Mouse (Mus musculus) embryonic facial prominence, embryonic 14.5 days (tissue): ENCODE data around the gene Hlcs. TPM values are rescaled to one million over a fixed set of nuclear protein-coding genes. Genes with fewer than 3 reads are reported as not detected.
A peak's percentile ranks its signal among the peaks of the same experiment; 100 is the strongest.

Experiments
- ATAC-seq: fragments of 200-750 bp; cut with Nextera tagmentation; 2 replicates; pipeline ENCODE4 v1.8.0; 2017; ENCODE audit warnings: low read depth, moderate number of reproducible peaks, moderate TSS enrichment
- DNase-seq: peaks from one replicate; pipeline ENCODE4 v3.0.0-alpha.2; 2015; ENCODE audit warnings: low spot score
- H3K27ac ChIP-seq: fragments of 300-500 bp; sonication (generic); replicated peaks from 2 replicates; pipeline ENCODE4 v1.5.1; 2014; ENCODE audit warnings: low read depth, mild to moderate bottlenecking, low read length, moderate library complexity
- H3K27me3 ChIP-seq: fragments of 300-500 bp; sonication (generic); replicated peaks from 2 replicates; pipeline ENCODE4 v1.6.1; 2014; ENCODE audit warnings: low read length; ENCODE audit not compliant: control insufficient read depth, insufficient read depth
- H3K36me3 ChIP-seq: fragments of 300-500 bp; sonication (generic); 2 replicates; pipeline ENCODE4 v1.6.1; 2014; ENCODE audit warnings: low read length, mixed read lengths; ENCODE audit not compliant: control insufficient read depth, insufficient read depth
- H3K4me1 ChIP-seq: fragments of 300-500 bp; sonication (generic); 2 replicates; pipeline ENCODE4 v1.6.1; 2014; ENCODE audit warnings: antibody characterized with exemption, low read length; ENCODE audit not compliant: control insufficient read depth, insufficient read depth
- H3K4me2 ChIP-seq: fragments of 300-500 bp; sonication (generic); 2 replicates; pipeline ENCODE4 v1.6.1; 2014; ENCODE audit warnings: low read depth, mild to moderate bottlenecking, low read length, moderate library complexity, mixed read lengths
- H3K4me3 ChIP-seq: fragments of 300-500 bp; sonication (generic); 2 replicates; pipeline ENCODE4 v1.5.1; 2014; ENCODE audit warnings: low read depth, mild to moderate bottlenecking, low read length
- H3K9ac ChIP-seq: fragments of 300-500 bp; sonication (generic); 2 replicates; pipeline ENCODE4 v1.6.1; 2014; ENCODE audit warnings: low read depth, mild to moderate bottlenecking, low read length, moderate library complexity, mixed read lengths
- H3K9me3 ChIP-seq: fragments of 300-500 bp; sonication (generic); 2 replicates; pipeline ENCODE4 v1.6.1; 2016; ENCODE audit warnings: low read length; ENCODE audit not compliant: control insufficient read depth
- whole genome bisulfite sequencing: fragments of 180-500 bp; shearing (Covaris S2); extraction: QIAGEN DNeasy Blood & Tissue Kit; methylation state at CpG from one replicate; pipeline ENCODE4 v1.1.7; 2014; 5-methylcytosine and 5-hydroxymethylcytosine counted together
- polyA plus RNA-seq: library from polyadenylated mRNA; unstranded; fragments of >200 nt; fragmentation: Nextera tagmentation; extraction: Ambion mirVana; gene quantifications from 2 replicates; pipeline ENCODE4 v1.2.1, GENCODE M21; 2014

The Hlcs gene
- polyA plus RNA-seq, 1 experiment from 2014 or later, result 6.8 TPM

GRCm38 (mm10) chr16:94093151-94093863 lies 220.1 kb downstream of the Hlcs start:
- Histone ChIP-seq H3K4me3 (no peak overlapping the region; the same call in 1 of the 2 replicates), H3K9me3 (no peaks in the 10 kb centered on the region), H3K4me2 (no peak overlapping the region; the same call in 1 of the 2 replicates), H3K4me1 (no peaks in the 10 kb centered on the region), H3K9ac (no peak overlapping the region), H3K27ac (no peak overlapping the region), H3K27me3 (peaks cover 95% of the 10 kb centered on the region), H3K36me3 (no peaks in the 10 kb centered on the region)
- WGBS, result 7% methylated on average over 24 of the region's 24 CpGs
- ATAC-seq, result no peak
- DNase-seq, result no peak

- Histone ChIP-seq H3K4me3 (no peak overlapping the region), H3K9me3 (no peaks in the 10 kb centered on the region), H3K9ac (no peak overlapping the region), H3K4me1 (no peaks in the 10 kb centered on the region), H3K27me3 (peaks cover 95% of the 10 kb centered on the region), H3K36me3 (no peaks in the 10 kb centered on the region), H3K27ac (no peak overlapping the region), H3K4me2 (no peak overlapping the region)
- 3% methylated on average over 12 of the region's 12 CpGs for WGBS
- DNase-seq (no peak), ATAC-seq (no peak)
These were observed 220.7 kb downstream of the Hlcs start for GRCm38 (mm10) chr16:94092511-94093150.

GRCm38 (mm10) chr16:94088819-94089692 lies 224.3 kb downstream of the Hlcs start:
- peak overlapping the region; percentile 18; the same call in 1 of the 2 replicates for H3K4me2 ChIP-seq
- 0 out of 2 replicates have a peak overlapping the region, but pooled peaks have one; percentile 25 for H3K9ac ChIP-seq
- H3K27me3 ChIP-seq, result peaks cover 99% of the 10 kb centered on the region
- ATAC-seq, result no peak
- H3K27ac ChIP-seq, result no peak overlapping the region
- H3K4me1 ChIP-seq, result peaks cover 9% of the 10 kb centered on the region; the same call in 1 of the 2 replicates
- no peak for DNase-seq
- WGBS, result 10% methylated on average over 14 of the region's 14 CpGs
- H3K9me3 ChIP-seq, result no peaks in the 10 kb centered on the region
- no peaks in the 10 kb centered on the region for H3K36me3 ChIP-seq
- H3K4me3 ChIP-seq, result peak overlapping the region; percentile 31; the same call in 1 of the 2 replicates

- H3K27me3 ChIP-seq, result peaks cover 99% of the 10 kb centered on the region
- no peak overlapping the region for H3K27ac ChIP-seq
- peak overlapping the region; percentile 31 for H3K4me3 ChIP-seq
- 7% methylated on average over 11 of the region's 11 CpGs for WGBS
- peaks cover 9% of the 10 kb centered on the region; the same call in 1 of the 2 replicates for H3K4me1 ChIP-seq
- ATAC-seq (no peak), DNase-seq (no peak)
- no peaks in the 10 kb centered on the region for H3K36me3 ChIP-seq
- H3K4me2 ChIP-seq, result peak overlapping the region; percentile 36; the same call in 1 of the 2 replicates
- no peaks in the 10 kb centered on the region for H3K9me3 ChIP-seq
- 0 out of 2 replicates have a peak overlapping the region, but pooled peaks have one; percentile 25 for H3K9ac ChIP-seq
These were observed 225.1 kb downstream of the Hlcs start for GRCm38 (mm10) chr16:94088226-94088748.

GRCm38 (mm10) chr16:94087570-94088225 lies 225.7 kb downstream of the Hlcs start:
- ATAC-seq (no peak), DNase-seq (no peak)
- Histone ChIP-seq H3K9me3 (no peaks in the 10 kb centered on the region), H3K4me2 (peak overlapping the region; percentile 36; the same call in 1 of the 2 replicates), H3K36me3 (no peaks in the 10 kb centered on the region), H3K27me3 (peaks cover 99% of the 10 kb centered on the region), H3K4me3 (peak overlapping the region; percentile 31), H3K9ac (peak overlapping the region; percentile 55; the same call in 1 of the 2 replicates), H3K4me1 (peaks cover 9% of the 10 kb centered on the region; the same call in 1 of the 2 replicates), H3K27ac (no peak overlapping the region)
- 9% methylated on average over 14 of the region's 16 CpGs for WGBS

GRCm38 (mm10) chr16:94086701-94087569 lies 226.4 kb downstream of the Hlcs start:
- DNase-seq (no peak), ATAC-seq (no peak)
- H3K9me3 ChIP-seq, result no peaks in the 10 kb centered on the region
- peak overlapping the region; percentile 55 for H3K9ac ChIP-seq
- H3K4me3 ChIP-seq, result peak overlapping the region; percentile 31
- H3K4me1 ChIP-seq, result peaks cover 9% of the 10 kb centered on the region; the same call in 1 of the 2 replicates
- WGBS, result 3% methylated on average over 43 of the region's 50 CpGs
- H3K27ac ChIP-seq, result no peak overlapping the region
- H3K36me3 ChIP-seq, result no peaks in the 10 kb centered on the region
- H3K4me2 ChIP-seq, result peak overlapping the region; percentile 36; the same call in 1 of the 2 replicates
- H3K27me3 ChIP-seq, result peaks cover 99% of the 10 kb centered on the region

GRCm38 (mm10) chr16:94085603-94086285 lies 227.6 kb downstream of the Hlcs start:
- Histone ChIP-seq H3K4me1 (peaks cover 9% of the 10 kb centered on the region; the same call in 1 of the 2 replicates), H3K9me3 (no peaks in the 10 kb centered on the region), H3K27ac (no peak overlapping the region), H3K27me3 (peaks cover 99% of the 10 kb centered on the region), H3K4me2 (peak overlapping the region; percentile 71), H3K9ac (peak overlapping the region; percentile 61), H3K36me3 (no peaks in the 10 kb centered on the region), H3K4me3 (peak overlapping the region; percentile 46)
- DNase-seq (no peak), ATAC-seq (no peak)
- WGBS, result 1% methylated on average over 38 of the region's 57 CpGs
